Mouse (Mus musculus): ENCODE results near the gene Rnase11.
A peak's percentile ranks its signal among the peaks of the same experiment; 100 is the strongest.
"Not testable (repeated sequence)": the region's sequence is repeated elsewhere in the genome, so short reads cannot be mapped to it uniquely, and the experiment has no call there.

Gene Rnase11

DNA sequence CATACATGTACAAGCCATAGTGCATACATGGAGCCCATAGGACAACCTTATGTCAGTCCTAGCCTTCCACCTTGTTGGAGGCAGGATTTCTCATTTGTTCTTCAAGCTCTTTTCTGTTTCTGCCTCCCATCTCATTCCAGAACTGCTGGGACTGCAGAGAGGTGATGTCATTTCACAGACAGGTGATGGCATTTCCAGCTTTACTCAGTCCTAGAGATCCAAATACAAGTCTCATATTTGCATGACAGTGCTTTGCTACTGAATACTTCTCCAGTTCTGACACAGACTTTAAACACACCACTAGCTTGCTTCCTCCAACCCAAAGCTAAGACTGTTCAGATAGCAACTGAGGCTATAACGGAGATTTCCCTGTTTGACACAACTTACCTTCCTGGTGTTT, 29.2 kb upstream of the Rnase11 start:
- DNase-seq: no peak

- DNase-seq: no peak
Measured at GRCm38 (mm10) chr14:51074335-51074734, 24.4 kb upstream of the Rnase11 start, which contains the start of gene Olfr750. Gene Olfr750, minus strand, starts transcription at chr14:51074435.

DNA sequence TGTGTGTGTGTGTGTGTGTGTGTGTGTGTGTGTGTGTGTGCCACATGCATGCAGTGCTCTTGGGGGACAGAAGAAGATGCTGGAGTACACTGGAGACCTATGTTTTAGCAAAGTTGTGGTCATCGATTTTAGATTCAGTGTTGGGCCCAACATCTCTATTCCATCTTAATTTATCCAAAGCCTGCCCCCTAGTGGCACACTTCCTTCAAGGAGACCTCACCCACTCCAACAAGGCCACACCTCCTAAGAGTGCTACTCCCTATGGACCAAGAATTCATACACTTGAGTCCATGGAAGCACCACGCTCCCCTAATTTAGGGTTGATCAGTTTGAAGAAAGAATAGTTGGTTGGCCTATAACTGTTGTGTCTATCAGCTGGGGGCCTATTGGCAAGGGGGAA, 19.7 kb upstream of the Rnase11 start:
- DNase-seq: peak; percentile 66

- DNase-seq: no peak
Measured at GRCm38 (mm10) chr14:51068956-51069355, 19.0 kb upstream of the Rnase11 start.

- no peak for DNase-seq
Measured at GRCm38 (mm10) chr14:51060761-51061160, 10.8 kb upstream of the Rnase11 start.

DNA sequence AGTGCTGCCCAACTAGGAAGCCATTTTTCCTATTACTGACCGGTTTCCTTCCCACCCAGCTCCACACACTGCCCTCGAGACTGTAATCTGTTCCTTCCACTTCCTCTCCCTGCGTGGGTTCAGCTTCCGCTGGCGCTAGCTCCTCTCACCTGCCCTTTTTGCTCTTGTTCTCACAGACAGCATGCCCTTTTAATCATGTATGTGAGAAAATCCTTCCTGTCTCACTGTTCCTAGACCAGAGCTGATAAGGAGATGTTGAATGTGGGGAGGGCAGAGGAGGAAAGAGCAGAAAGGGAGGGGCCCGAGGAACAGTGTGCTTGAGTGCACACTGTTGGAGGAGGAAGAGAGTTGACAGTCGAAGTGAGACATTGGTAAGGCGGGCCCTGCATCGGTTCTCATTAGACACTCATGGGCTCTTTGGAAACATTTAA, 7.5 kb upstream of the Rnase11 start, which contains the start of gene Rnase12:
Rnase12 (minus strand) TSS at position 261 of the 431 bp plus-strand sequence.
- DNase-seq: no peak

- DNase-seq: no peak
Measured at GRCm38 (mm10) chr14:51054243-51055237, 4.6 kb upstream of the Rnase11 start.

GRCm38 (mm10) chr14:51053176-51053575, 3.2 kb upstream of the Rnase11 start:
- no peak for DNase-seq

- DNase-seq: no peak
Measured at GRCm38 (mm10) chr14:51051941-51052340, 2.0 kb upstream of the Rnase11 start.

GRCm38 (mm10) chr14:51047846-51048245, 2.1 kb downstream of the Rnase11 start:
- DNase-seq: no peak

DNA sequence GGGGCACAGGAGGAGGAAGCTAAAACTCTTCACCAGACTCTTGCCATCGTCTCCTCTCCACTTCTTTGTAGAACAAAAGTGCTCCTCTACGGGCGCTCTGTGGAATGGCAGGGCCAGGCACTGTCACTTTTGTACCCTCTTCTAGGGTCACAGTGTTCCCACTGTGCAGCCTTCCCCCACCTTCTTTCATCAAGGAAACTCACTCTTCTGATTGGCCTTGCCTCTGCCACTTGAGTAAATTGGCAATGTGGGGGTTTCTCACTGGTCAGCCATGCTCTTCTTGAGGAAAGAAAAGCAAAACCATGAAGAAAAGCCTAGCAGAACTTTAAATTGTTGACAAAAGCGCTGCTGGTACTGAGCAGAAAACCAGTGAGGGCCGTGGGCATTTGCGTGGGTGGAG, 8.2 kb downstream of the Rnase11 start, which contains the start of gene Rnase9:
Rnase9 (minus strand) TSS at position 101 of the 400 bp plus-strand sequence.
- DNase-seq: no peak

GRCm38 (mm10) chr14:51036214-51036613, 13.7 kb downstream of the Rnase11 start:
- DNase-seq: no peak

- no peak for DNase-seq
Measured at GRCm38 (mm10) chr14:51035206-51035605, 14.8 kb downstream of the Rnase11 start.

GRCm38 (mm10) chr14:51027387-51028155, 22.4 kb downstream of the Rnase11 start:
- no peak for DNase-seq

- peak; percentile 69 for DNase-seq
Measured at GRCm38 (mm10) chr14:51026391-51027133, 23.4 kb downstream of the Rnase11 start.

DNA sequence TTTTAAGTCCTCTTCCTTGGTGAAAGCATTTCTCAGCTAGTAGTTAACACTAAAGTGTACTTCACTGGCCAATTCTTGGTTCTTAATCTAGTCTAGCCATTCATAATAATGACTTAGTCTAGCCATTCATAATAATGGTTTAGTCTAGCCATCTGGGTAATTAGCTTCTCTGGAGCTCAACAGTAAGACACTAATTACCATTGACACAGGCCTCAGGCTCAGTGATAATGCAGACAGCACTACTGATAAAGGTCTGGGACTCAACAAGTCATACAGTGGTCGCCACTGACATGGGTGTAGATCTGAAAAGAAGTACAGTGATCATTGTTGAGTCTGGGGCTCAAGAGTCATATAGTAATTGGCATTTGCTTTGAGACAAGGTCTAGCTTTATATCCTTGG, 25.1 kb downstream of the Rnase11 start:
- DNase-seq: no peak

- DNase-seq: no peak
Measured at GRCm38 (mm10) chr14:51023457-51023856, 26.5 kb downstream of the Rnase11 start.

DNA sequence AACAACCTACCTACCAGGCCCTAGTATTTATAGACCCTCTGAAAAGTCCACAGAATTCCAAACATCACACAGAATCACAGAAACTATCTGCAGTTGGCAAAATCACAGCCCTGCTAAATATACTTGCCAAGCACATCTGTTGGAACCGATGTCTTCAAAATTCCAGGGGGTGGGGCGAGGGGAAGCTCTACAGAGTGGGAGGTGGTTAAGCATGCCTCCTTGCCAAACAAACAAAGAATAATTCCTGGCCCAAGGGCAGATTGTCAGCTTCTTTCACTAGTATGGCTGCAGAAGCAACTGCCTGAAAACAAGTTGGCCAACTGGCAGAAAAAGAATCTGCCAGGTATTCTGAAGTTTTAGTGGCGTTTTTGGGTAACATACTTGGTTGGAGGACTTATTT, 32.7 kb downstream of the Rnase11 start:
- DNase-seq: no peak

- no peak for DNase-seq
Measured at GRCm38 (mm10) chr14:51015780-51016179, 34.2 kb downstream of the Rnase11 start.

- not testable (repeated sequence) for DNase-seq
Measured at GRCm38 (mm10) chr14:51014724-51015123, 35.2 kb downstream of the Rnase11 start.

DNA sequence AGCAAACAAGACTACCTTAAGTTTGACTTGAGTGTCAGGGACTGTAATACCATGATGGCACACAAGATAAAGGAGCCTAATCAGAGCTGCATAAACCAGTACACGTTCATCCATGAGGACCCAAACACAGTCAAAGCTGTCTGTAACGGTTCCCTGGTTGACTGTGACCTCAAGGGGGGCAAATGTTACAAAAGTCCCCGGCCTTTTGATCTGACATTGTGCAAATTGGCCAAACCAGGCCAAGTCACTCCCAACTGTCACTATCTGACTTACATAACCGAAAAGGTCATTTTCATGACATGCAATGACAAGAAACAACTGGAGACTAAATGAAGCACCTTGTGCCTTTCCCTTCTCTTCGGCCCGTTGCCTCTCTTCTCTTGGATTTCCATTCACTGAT, 40.4 kb downstream of the Rnase11 start:
- no peak for DNase-seq

DNA sequence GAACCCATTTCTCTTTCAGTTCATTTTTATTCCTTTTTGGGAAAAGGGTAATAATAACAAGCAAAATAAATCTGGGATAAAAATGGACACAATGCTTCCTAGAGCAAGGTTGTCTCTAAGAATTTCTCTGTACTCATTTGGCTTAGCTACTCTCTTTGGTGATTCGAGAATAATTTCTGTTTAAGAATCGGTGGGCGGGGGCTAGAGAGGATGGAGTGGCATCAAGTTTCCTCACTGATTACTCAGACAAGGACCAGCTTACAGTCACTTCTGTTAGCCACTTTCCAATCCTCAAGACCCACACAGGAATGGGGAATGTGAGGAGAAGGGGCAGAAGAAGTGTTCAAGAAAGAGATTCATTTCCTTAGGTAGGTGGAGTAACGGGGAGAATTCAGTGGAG, 41.2 kb downstream of the Rnase11 start:
- no peak for DNase-seq
